Mouse (Mus musculus): ENCODE measurements at regions not wholly inside any gene's neighbourhood (a gene's known extent, or its start where the extent isn't known, plus 50 kb on each side); places are given as distances from the start of the nearest gene placed in this dataset.

GRCm38 (mm10) chr2:55817273-55817672, 381.5 kb downstream of the Kcnj3 start:
- DNase-seq (ENCODE audit: extremely low read depth, low read depth), result no peak

- DNase-seq (ENCODE audit: extremely low read depth, low read depth), result no peak
Measured at GRCm38 (mm10) chr2:55818220-55818619, 382.4 kb downstream of the Kcnj3 start.

- no peak for DNase-seq (ENCODE audit: extremely low read depth, low read depth)
Measured at GRCm38 (mm10) chr2:55822726-55823125, 387.0 kb downstream of the Kcnj3 start.

- DNase-seq (ENCODE audit: extremely low read depth, low read depth), result no peak
Measured at GRCm38 (mm10) chr2:55841521-55841920, 405.8 kb downstream of the Kcnj3 start.

GRCm38 (mm10) chr2:55846832-55847382, 411.1 kb downstream of the Kcnj3 start:
- DNase-seq (ENCODE audit: extremely low read depth, low read depth), result no peak

GRCm38 (mm10) chr2:55862479-55862878, 426.7 kb downstream of the Kcnj3 start:
- DNase-seq (ENCODE audit: extremely low read depth, low read depth), result no peak

GRCm38 (mm10) chr2:55889976-55890375, 454.2 kb downstream of the Kcnj3 start:
- DNase-seq (ENCODE audit: extremely low read depth, low read depth), result no peak

GRCm38 (mm10) chr2:55892821-55893535, 457.2 kb downstream of the Kcnj3 start:
- DNase-seq (ENCODE audit: extremely low read depth, low read depth), result no peak

- peak; percentile 1 for DNase-seq (ENCODE audit: extremely low read depth, low read depth)
Measured at GRCm38 (mm10) chr2:55920294-55920693, 484.5 kb downstream of the Kcnj3 start.
